Mouse (Mus musculus) cerebellum, postnatal 25 days (tissue): ENCODE results near the gene Ccnl2.
"Not testable (repeated sequence)": the region's sequence is repeated elsewhere in the genome, so short reads cannot be mapped to it uniquely, and the experiment has no call there.

Source experiments
- DNase-seq, 2 experiments: peaks; one replicate each; pipeline ENCODE4 v3.0.0; 2021; ENCODE audit warnings: mixed read lengths in 2 of 2

Ccnl2 gene

GRCm38 (mm10) chr4:155811929-155812664 lies at the start of gene Ccnl2:
TSS of gene Ccnl2 (plus strand) at chr4:155812489.
- DNase-seq = peak; percentile 92 to 96

DNA sequence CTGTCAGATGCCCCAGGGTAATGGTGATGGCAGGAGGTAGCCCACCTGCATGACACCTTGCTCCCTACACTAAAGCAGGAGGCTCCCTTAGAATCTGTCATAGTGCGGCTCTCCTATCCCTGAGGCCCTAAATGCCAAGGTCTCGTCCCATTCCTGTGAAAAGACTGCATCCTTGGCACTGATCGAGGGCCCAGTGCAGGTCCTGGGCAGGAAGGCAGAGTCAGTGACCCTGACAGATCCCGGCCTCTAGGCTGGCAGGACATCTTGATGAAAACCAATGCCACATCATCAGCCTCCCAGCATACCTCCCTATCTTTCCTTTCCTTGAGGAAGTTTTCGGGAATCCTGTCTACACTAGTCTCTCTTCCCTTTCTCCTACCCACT lies 42.8 kb upstream of the Ccnl2 start:
- peak in 1 of 2 experiments; percentile 27 for DNase-seq

DNA sequence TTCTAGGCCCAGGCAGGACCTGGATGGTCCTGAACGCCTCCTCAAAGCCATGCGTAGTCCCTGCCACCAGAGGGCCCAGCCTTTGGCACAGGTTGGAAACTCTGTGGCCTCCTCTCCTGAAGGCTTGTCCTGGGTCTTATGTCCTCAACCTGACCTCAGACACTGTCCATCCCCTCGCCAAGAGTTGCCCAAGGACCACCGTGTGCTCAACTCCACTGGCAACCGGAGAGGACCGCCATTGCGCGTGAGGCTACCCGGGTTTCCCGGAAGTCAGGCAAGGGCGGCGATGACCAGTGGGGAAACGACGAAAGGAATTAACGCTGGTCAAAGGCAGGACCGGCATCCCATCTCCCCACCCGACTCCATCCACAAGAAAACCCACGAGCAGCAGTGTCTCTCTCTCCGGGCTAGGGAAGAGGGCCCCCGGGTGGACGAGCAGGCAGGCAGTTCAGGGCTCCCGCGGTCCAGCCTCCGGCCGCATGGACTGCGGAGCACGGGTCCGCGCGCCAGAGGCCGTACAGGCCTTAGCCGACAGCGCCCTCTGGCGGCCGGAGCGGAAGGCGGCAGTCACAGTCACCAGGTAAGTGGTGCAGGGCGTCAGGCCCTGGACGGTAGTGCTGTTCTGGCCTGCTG lies 42.3 kb upstream of the Ccnl2 start:
- peak; percentile 97 to 99 for DNase-seq

- no peak for DNase-seq
Observed at GRCm38 (mm10) chr4:155770626-155771025, 41.7 kb upstream of the Ccnl2 start.

GRCm38 (mm10) chr4:155771706-155772105 lies 40.6 kb upstream of the Ccnl2 start:
- DNase-seq = no peak

GRCm38 (mm10) chr4:155772786-155773185 lies 39.5 kb upstream of the Ccnl2 start:
- DNase-seq = peak in 1 of 2 experiments; percentile 30

- no peak for DNase-seq
Observed at GRCm38 (mm10) chr4:155773335-155774078, 38.8 kb upstream of the Ccnl2 start.

DNA sequence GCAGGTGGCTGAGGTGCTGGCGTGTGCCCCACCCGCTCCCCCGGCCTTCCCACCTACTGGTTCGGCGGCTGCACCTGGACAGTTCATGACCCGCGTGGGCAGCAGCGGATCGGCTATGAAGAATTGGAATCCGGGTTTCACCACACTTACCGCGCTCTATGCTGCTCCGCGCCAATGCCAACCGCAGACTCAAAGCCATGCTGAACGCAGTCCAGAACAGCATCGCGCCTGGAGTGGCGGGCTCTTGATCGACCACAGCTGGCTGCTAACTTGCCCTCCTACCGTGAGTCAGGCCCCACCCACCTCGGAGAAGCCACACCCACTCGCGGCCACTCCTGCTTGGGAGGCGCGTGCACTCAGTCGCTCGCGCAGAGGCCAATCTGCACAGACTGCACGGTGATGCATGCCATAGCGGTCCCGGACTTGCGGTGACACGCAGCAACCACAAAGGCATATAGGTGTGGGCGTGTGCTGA lies 38.0 kb upstream of the Ccnl2 start, which contains the start of gene Vwa1:
Gene Vwa1 (minus strand): TSS at position 419 of the 475 bp plus-strand sequence.
- DNase-seq = peak; percentile 88 to 93

DNA sequence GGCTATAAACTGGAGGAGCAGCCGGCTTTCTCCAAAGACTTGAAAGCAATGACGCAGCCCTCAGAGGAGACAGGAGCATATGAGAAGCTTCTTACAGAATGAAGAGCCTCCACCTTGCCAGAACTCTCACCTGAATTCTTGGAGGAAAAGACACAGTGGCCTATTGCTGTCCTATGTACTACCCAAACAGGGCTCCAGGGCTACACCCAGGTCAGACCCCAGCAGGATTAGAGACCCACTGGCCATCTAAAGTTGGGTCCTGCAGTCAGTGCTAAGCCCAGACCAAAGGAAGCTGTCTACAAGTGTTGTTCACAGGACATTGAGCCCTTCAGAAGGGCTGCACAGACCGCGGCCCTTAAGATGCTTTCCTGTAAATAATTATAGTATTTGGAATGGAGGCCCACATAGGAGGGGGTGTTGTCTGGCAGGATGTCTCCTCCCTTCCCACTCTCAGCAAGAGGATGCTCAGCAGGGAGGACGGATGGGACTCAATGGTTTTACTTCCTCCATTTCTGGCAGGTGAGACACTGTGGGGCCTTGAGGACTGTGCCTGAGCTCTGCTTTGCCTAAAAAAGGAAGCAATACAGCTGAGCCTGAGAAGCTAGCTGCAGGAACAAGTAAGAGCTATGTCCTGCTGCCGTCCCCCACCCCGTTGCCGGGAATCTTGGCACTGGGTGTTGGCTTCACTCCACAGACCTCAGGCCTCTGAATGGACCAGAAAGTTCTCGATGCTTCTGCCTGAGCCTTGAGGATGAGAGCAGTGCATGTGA lies 37.1 kb upstream of the Ccnl2 start:
- peak; percentile 68 to 69 for DNase-seq

- DNase-seq = peak; percentile 80 to 86
Observed at GRCm38 (mm10) chr4:155775855-155776254, 36.4 kb upstream of the Ccnl2 start.

DNA sequence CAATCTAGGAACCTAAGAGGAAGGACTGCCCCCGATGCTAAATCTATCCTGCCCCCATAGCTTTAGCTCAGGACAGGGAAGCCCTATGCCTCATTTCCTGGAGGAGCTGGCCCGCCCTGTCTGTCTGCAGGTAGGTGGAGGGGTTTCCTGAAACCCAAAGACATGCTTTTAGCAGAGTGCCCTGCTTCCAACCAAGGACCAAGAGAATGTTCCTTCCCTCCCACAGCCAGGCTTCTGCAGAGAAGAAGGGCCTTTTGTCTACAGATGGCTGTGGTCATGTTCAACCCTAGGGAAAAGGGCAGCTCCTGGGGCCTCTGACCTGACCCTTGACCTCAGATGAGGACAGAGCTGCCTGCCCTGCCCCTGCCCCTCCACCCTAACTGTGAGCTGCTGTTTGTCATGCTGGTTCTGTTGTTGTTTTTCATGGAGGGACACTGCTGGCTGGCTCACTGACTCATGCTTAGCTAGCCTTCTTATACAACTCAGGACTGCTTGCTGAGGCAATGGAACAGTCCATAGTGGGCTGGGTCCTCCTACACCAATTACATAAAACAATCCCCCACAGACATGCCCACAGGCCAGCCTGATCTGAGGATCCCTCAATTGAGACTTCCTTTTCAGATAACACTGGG lies 35.5 kb upstream of the Ccnl2 start:
- no peak for DNase-seq

- peak in 1 of 2 experiments; percentile 56 for DNase-seq
Observed at GRCm38 (mm10) chr4:155777816-155778215, 34.5 kb upstream of the Ccnl2 start.

GRCm38 (mm10) chr4:155779498-155779897 lies 32.8 kb upstream of the Ccnl2 start:
- DNase-seq = no peak

DNA sequence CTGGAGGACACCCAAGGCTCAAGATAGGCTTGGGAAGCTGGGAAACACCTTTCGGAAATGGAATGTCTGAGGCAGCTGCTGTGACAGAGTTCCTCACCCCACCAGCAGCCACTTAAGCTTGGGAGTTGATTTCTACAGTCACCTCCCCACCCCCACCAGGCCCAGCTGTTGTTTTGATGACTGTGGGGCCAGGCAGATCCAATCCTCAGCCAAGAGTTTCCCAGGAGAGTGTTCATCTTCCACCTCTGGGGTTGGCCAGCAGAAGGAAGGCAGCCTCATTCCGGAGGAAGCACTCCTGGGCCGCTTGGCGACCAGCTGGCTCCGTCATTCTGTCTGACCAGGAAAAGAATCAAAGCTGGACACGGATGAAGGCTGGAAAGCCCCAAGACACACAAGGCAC lies 31.4 kb upstream of the Ccnl2 start:
- DNase-seq = peak in 1 of 2 experiments; percentile 36

- DNase-seq = peak; percentile 44 to 47
Observed at GRCm38 (mm10) chr4:155783486-155784080, 28.7 kb upstream of the Ccnl2 start.

DNA sequence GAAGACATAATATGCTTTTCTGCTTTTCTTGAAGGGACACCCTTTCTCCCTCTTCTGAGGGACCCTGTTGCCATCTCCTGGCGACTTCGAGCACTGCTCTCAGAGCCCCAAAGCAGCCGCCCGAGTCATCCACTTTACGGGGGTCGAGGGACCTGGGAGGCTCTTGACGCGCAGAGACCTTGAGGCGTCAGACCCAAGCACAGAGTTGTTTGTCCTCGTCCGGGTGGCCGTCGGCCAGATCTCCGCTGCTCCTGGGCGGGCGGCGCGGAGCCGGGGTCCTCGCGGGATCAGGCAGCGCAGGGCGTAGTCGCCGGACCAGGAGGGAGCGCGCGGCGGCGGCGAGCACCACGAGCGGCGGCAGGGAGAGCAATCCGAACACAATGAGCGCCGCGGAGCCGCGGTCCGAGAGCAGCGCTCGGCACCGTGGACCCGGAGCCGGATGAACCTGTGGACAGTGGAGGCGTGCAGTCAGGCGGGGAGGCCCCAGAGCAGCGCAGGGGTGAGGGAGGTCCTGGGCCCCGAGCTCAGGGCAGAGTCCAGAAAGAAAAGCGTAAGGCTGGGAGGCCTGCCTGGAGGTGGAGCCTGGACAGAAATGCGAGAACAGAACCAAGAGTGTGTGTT lies 28.1 kb upstream of the Ccnl2 start:
- DNase-seq = peak; percentile 87 to 90

GRCm38 (mm10) chr4:155785246-155785645 lies 27.0 kb upstream of the Ccnl2 start:
- DNase-seq = no peak

DNA sequence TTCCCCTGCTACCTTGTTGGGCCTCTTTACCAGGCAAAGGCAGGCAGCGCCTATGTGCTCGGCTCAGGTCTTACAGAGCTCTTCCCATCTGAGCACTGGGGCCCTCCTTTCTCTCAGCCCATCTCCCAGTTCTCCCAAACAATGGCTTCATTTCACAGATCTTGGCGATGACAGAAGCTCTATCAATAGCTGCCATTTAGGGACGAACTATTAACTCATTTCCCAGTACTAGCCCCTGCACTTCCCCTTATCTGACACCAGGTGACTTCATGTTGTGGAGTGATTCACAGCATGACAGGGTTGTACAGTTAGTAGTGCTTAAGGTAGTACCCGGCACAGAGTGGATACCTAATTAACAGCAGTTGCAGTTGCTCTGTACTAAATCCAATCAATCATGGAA lies 26.5 kb upstream of the Ccnl2 start, which contains the start of gene Tmem88b:
Gene Tmem88b (minus strand): TSS at position 56 of the 400 bp plus-strand sequence.
- no peak for DNase-seq

- DNase-seq = no peak
Observed at GRCm38 (mm10) chr4:155788300-155788699, 24.0 kb upstream of the Ccnl2 start.

- not testable (repeated sequence) for DNase-seq
Observed at GRCm38 (mm10) chr4:155788833-155789232, 23.5 kb upstream of the Ccnl2 start.

DNA sequence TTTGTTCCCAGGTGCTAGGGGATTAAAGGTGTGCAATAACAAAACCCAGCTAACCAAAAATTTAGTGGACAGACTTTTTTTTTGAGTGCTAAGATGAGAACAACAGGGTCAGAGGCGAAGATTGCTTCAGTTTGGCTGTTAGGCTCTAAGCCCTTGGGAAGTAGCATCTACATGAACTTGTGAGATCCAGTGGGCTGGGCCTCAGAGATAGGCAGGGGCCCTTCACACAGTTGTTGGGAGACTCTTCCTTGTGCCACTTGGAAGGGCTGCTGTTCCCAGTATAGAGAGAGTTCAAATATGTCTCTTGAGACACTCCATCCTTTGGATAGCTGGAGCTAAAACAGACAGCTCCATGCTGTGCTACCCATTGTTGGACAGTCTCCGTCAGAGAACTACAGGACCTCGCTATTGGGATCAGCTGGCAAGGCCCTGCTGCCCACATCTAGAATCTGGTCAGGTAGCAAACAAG lies 22.2 kb upstream of the Ccnl2 start, which contains the start of gene Ankrd65:
Gene Ankrd65 (plus strand): TSS at position 419 of the 469 bp plus-strand sequence.
- DNase-seq = no peak
